Mouse (Mus musculus) CH12.LX (cell line): ENCODE data around the gene Srrt.

ENCODE experiments used
- EP300 ChIP-seq: IDR thresholded peaks from 2 replicates; pipeline ENCODE4 v1.6.1; 2011; ENCODE audit warnings: low read length, improper control_type of control experiment
- ZNF384 ChIP-seq: IDR thresholded peaks from 2 replicates; pipeline ENCODE4 v1.6.1; 2012; ENCODE audit warnings: low read depth, low read length, improper control_type of control experiment, inconsistent platforms

DNA sequence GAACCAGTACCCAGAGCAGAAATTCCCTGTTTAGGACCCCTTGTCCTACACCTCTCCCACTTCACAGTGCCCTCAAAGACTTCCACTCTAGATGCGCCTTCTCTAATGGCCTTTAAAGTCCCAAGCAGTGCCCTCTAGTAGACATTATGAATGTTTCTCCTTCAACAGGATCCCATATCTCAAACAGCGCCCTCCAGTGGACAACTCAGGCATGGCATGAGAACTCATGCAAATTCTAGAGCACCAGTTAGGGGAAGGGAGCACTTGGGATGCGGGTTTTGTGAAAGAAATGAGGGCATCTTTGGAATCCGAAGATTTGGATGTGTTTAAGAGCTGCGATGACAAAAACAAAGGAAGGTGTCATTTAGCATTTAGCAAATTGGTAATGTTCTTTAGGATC is 22.4 kb downstream of the Srrt start:
- TF ChIP-seq EP300 = no peak
- TF ChIP-seq ZNF384 = no peak
